Mouse (Mus musculus) limb, embryonic 11.5 days (tissue): Measurements from ENCODE around the gene Galk1. TPM values are rescaled to one million over a fixed set of nuclear protein-coding genes. Genes with fewer than 3 reads are reported as not detected.

Experiments used
- ATAC-seq: fragments of 200-750 bp; cut with Nextera tagmentation; 2 replicates; pipeline ENCODE4 v1.8.0; 2017; ENCODE audit warnings: low read depth; ENCODE audit not compliant: insufficient number of reproducible peaks, low FRiP score, low TSS enrichment
- DNase-seq: peaks from one replicate; pipeline ENCODE4 v3.0.0-alpha.2; 2015; ENCODE audit warnings: low spot score
- H3K27ac ChIP-seq: fragments of 300-500 bp; sonication (generic); replicated peaks from 2 replicates; pipeline ENCODE4 v1.5.1; 2014; ENCODE audit warnings: low read depth, mild to moderate bottlenecking, low read length
- H3K27me3 ChIP-seq: fragments of 300-500 bp; sonication (generic); 2 replicates; pipeline ENCODE4 v1.6.1; 2014; ENCODE audit warnings: mild to moderate bottlenecking, low read length, mixed read lengths; ENCODE audit not compliant: control insufficient read depth, insufficient read depth
- H3K36me3 ChIP-seq: fragments of 300-500 bp; sonication (generic); 2 replicates; pipeline ENCODE4 v1.6.1; 2014; ENCODE audit warnings: mild to moderate bottlenecking, low read length, moderate library complexity, mixed read lengths; ENCODE audit not compliant: control insufficient read depth, insufficient read depth
- H3K4me1 ChIP-seq: fragments of 300-500 bp; sonication (generic); 2 replicates; pipeline ENCODE4 v1.6.1; 2014; ENCODE audit warnings: low read length, mixed read lengths; ENCODE audit not compliant: control insufficient read depth, insufficient read depth
- H3K4me2 ChIP-seq: fragments of 300-500 bp; sonication (generic); 2 replicates; pipeline ENCODE4 v1.6.1; 2014; ENCODE audit warnings: low read depth, mild to moderate bottlenecking, moderate library complexity; ENCODE audit not compliant: severe bottlenecking
- H3K4me3 ChIP-seq: fragments of 300-500 bp; sonication (generic); 2 replicates; pipeline ENCODE4 v1.5.1; 2014; ENCODE audit warnings: low read depth, low read length
- H3K9ac ChIP-seq: fragments of 300-500 bp; sonication (generic); 2 replicates; pipeline ENCODE4 v1.6.1; 2014; ENCODE audit warnings: mild to moderate bottlenecking, low read length
- H3K9me3 ChIP-seq: fragments of 300-500 bp; sonication (generic); 2 replicates; pipeline ENCODE4 v1.6.1; 2016; ENCODE audit warnings: low read length; ENCODE audit not compliant: control insufficient read depth
- WGBS: fragments of 180-500 bp; shearing (Covaris S2); extraction: QIAGEN DNeasy Blood & Tissue Kit; methylation state at CpG from one replicate; pipeline ENCODE4 v1.1.7; 2014; 5-methylcytosine and 5-hydroxymethylcytosine counted together
- polyA plus RNA-seq: library from polyadenylated mRNA; unstranded; fragments of >200 nt; fragmentation: Nextera tagmentation; extraction: Ambion mirVana; gene quantifications from 2 replicates; pipeline ENCODE4 v1.2.1, GENCODE M21; 2014

The Galk1 gene
- polyA plus RNA-seq, 1 experiment from 2014 or later, result 168 TPM

GRCm38 (mm10) chr11:116055873-116056272 is 43.4 kb upstream of the Galk1 start:
- Histone ChIP-seq H3K4me3 (no peak overlapping the region), H3K9me3 (no peaks in the 10 kb centered on the region), H3K27me3 (no peaks in the 10 kb centered on the region), H3K27ac (no peak overlapping the region), H3K36me3 (peaks cover 67% of the 10 kb centered on the region), H3K4me1 (no peaks in the 10 kb centered on the region), H3K9ac (no peak overlapping the region), H3K4me2 (no peak overlapping the region)
- DNase-seq, result no peak
- no peak for ATAC-seq
- 97% methylated on average over 11 of the region's 11 CpGs for WGBS

- H3K36me3 ChIP-seq, result peaks cover 62% of the 10 kb centered on the region
- DNase-seq, result no peak
- WGBS, result 93% methylated on average over 9 of the region's 9 CpGs
- H3K4me3 ChIP-seq, result no peak overlapping the region
- H3K4me1 ChIP-seq, result no peaks in the 10 kb centered on the region
- H3K27ac ChIP-seq, result no peak overlapping the region
- H3K27me3 ChIP-seq, result no peaks in the 10 kb centered on the region
- ATAC-seq, result no peak
- H3K9me3 ChIP-seq, result no peaks in the 10 kb centered on the region
- no peak overlapping the region for H3K9ac ChIP-seq
- no peak overlapping the region for H3K4me2 ChIP-seq
Observed at GRCm38 (mm10) chr11:116053510-116054229, 41.2 kb upstream of the Galk1 start.

- no peak for DNase-seq
- no peaks in the 10 kb centered on the region for H3K9me3 ChIP-seq
- H3K36me3 ChIP-seq, result peaks cover 57% of the 10 kb centered on the region
- WGBS, result 88% methylated on average over 4 of the region's 4 CpGs
- no peaks in the 10 kb centered on the region for H3K27me3 ChIP-seq
- no peak overlapping the region for H3K27ac ChIP-seq
- no peak overlapping the region for H3K9ac ChIP-seq
- no peaks in the 10 kb centered on the region for H3K4me1 ChIP-seq
- H3K4me3 ChIP-seq, result no peak overlapping the region
- no peak for ATAC-seq
- no peak overlapping the region for H3K4me2 ChIP-seq
Observed at GRCm38 (mm10) chr11:116050196-116050595, 37.7 kb upstream of the Galk1 start.

GRCm38 (mm10) chr11:116049610-116050009 is 37.1 kb upstream of the Galk1 start:
- H3K36me3 ChIP-seq, result peaks cover 51% of the 10 kb centered on the region
- H3K4me1 ChIP-seq, result no peaks in the 10 kb centered on the region

GRCm38 (mm10) chr11:116045173-116045572 is 32.7 kb upstream of the Galk1 start:
- no peaks in the 10 kb centered on the region for H3K27me3 ChIP-seq
- H3K9ac ChIP-seq, result no peak overlapping the region
- H3K9me3 ChIP-seq, result no peaks in the 10 kb centered on the region
- ATAC-seq (no peak), DNase-seq (no peak)
- no peak overlapping the region for H3K27ac ChIP-seq
- H3K36me3 ChIP-seq, result peaks cover 41% of the 10 kb centered on the region
- H3K4me3 ChIP-seq, result no peak overlapping the region
- no peak overlapping the region for H3K4me2 ChIP-seq
- 95% methylated on average over 6 of the region's 6 CpGs for WGBS
- no peaks in the 10 kb centered on the region for H3K4me1 ChIP-seq

More at GRCm38 (mm10) chr11:116049610-116050009, 37.1 kb upstream of the Galk1 start:
- Histone ChIP-seq H3K4me2 (no peak overlapping the region), H3K9ac (no peak overlapping the region), H3K9me3 (no peaks in the 10 kb centered on the region), H3K27me3 (no peaks in the 10 kb centered on the region), H3K27ac (no peak overlapping the region), H3K4me3 (no peak overlapping the region)
- ATAC-seq (no peak), DNase-seq (no peak)
- WGBS, result 82% methylated on average over 2 of the region's 2 CpGs

- H3K27me3 ChIP-seq, result no peaks in the 10 kb centered on the region
- ATAC-seq (no peak), DNase-seq (no peak)
- H3K9me3 ChIP-seq, result no peaks in the 10 kb centered on the region
- no peak overlapping the region for H3K4me3 ChIP-seq
- H3K27ac ChIP-seq, result no peak overlapping the region
- H3K36me3 ChIP-seq, result peaks cover 32% of the 10 kb centered on the region
- 100% methylated on average over 1 of the region's 1 CpGs for WGBS
- no peak overlapping the region for H3K4me2 ChIP-seq
- H3K9ac ChIP-seq, result no peak overlapping the region
- H3K4me1 ChIP-seq, result no peaks in the 10 kb centered on the region
Observed at GRCm38 (mm10) chr11:116043286-116043685, 30.8 kb upstream of the Galk1 start.

GRCm38 (mm10) chr11:116042372-116043138 is 30.0 kb upstream of the Galk1 start:
- Histone ChIP-seq H3K4me1 (no peaks in the 10 kb centered on the region), H3K27me3 (no peaks in the 10 kb centered on the region), H3K36me3 (peaks cover 25% of the 10 kb centered on the region), H3K27ac (no peak overlapping the region), H3K4me2 (no peak overlapping the region), H3K9me3 (no peaks in the 10 kb centered on the region), H3K9ac (no peak overlapping the region), H3K4me3 (no peak overlapping the region)
- DNase-seq, result no peak
- ATAC-seq, result no peak
- 59% methylated on average over 5 of the region's 5 CpGs for WGBS

- no peaks in the 10 kb centered on the region for H3K27me3 ChIP-seq
- no peak overlapping the region for H3K4me3 ChIP-seq
- 98% methylated on average over 2 of the region's 2 CpGs for WGBS
- H3K9me3 ChIP-seq, result no peaks in the 10 kb centered on the region
- no peak overlapping the region for H3K4me2 ChIP-seq
- peaks cover 21% of the 10 kb centered on the region for H3K36me3 ChIP-seq
- H3K9ac ChIP-seq, result no peak overlapping the region
- no peaks in the 10 kb centered on the region for H3K4me1 ChIP-seq
- DNase-seq (no peak), ATAC-seq (no peak)
- no peak overlapping the region for H3K27ac ChIP-seq
Observed at GRCm38 (mm10) chr11:116041833-116042232, 29.3 kb upstream of the Galk1 start.
